Mouse (Mus musculus) neural tube, embryonic 13.5 days (tissue): Measurements from ENCODE around the gene Ano4. TPM values are rescaled to one million over a fixed set of nuclear protein-coding genes. Genes with fewer than 3 reads are reported as not detected.
A peak's percentile ranks its signal among the peaks of the same experiment; 100 is the strongest.
"Not testable (repeated sequence)": the region's sequence is repeated elsewhere in the genome, so short reads cannot be mapped to it uniquely, and the experiment has no call there.

Experiments used
- ATAC-seq: fragments of 200-750 bp; cut with Nextera tagmentation; 2 replicates; pipeline ENCODE4 v1.8.0; 2017; ENCODE audit warnings: low read depth, mild to moderate bottlenecking, moderate TSS enrichment, moderate library complexity
- H3K27ac ChIP-seq: fragments of 300-500 bp; sonication (generic); replicated peaks from 2 replicates; pipeline ENCODE4 v1.5.1; 2015; ENCODE audit warnings: moderate library complexity, mild to moderate bottlenecking, inconsistent platforms
- H3K27me3 ChIP-seq: fragments of 300-500 bp; sonication (generic); 2 replicates; pipeline ENCODE4 v1.6.1; 2015; ENCODE audit warnings: mild to moderate bottlenecking, inconsistent platforms
- H3K36me3 ChIP-seq: fragments of 300-500 bp; sonication (generic); 2 replicates; pipeline ENCODE4 v1.6.1; 2015; ENCODE audit warnings: mild to moderate bottlenecking, inconsistent platforms
- H3K4me1 ChIP-seq: fragments of 300-500 bp; sonication (generic); replicated peaks from 2 replicates; pipeline ENCODE4 v1.6.1; 2015; ENCODE audit warnings: inconsistent platforms
- H3K4me2 ChIP-seq: fragments of 300-500 bp; sonication (generic); 2 replicates; pipeline ENCODE4 v1.6.1; 2015; ENCODE audit warnings: inconsistent platforms, mild to moderate bottlenecking, moderate library complexity
- H3K4me3 ChIP-seq: fragments of 300-500 bp; sonication (generic); 2 replicates; pipeline ENCODE4 v1.5.1; 2015; ENCODE audit warnings: mild to moderate bottlenecking, inconsistent platforms
- H3K9ac ChIP-seq: fragments of 300-500 bp; sonication (generic); 2 replicates; pipeline ENCODE4 v1.6.1; 2015; ENCODE audit warnings: moderate library complexity, mild to moderate bottlenecking, inconsistent platforms
- H3K9me3 ChIP-seq: fragments of 300-500 bp; sonication (generic); 2 replicates; pipeline ENCODE4 v1.6.1; 2016; ENCODE audit warnings: inconsistent platforms
- WGBS: fragments of 180-500 bp; shearing (Covaris S2); methylation state at CpG from one replicate; pipeline ENCODE4 v1.1.7; 2015; 5-methylcytosine and 5-hydroxymethylcytosine counted together
- polyA plus RNA-seq: library from polyadenylated mRNA; unstranded; fragments of >200 nt; fragmentation: Nextera tagmentation; extraction: Ambion mirVana; gene quantifications from 2 replicates; pipeline ENCODE4 v1.2.1, GENCODE M21; 2015

The Ano4 gene
- polyA plus RNA-seq, 1 experiment from 2014 or later, result 8.5 TPM

DNA sequence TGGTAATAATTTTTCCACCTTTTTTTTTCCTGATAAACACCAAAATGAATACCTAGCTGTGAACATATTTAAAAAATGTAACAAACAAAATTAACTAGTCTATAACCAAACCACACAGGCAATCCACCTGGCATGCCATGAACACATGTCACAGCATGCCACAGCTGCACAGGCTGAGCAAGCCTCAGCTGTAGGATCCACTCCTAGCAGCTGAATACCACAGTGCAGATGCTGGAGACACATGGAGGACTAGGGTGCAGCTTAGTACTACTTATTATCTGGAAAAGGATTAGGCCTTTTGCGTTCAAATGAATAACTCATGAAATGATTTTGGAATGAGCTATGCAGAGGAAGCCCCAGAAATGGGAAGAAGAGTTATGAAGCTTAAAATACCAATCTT lies 233.6 kb downstream of the Ano4 start:
- no peak overlapping the region for H3K9ac ChIP-seq
- peak; percentile 82 for ATAC-seq
- H3K27ac ChIP-seq, result no peak overlapping the region
- no peak overlapping the region for H3K4me3 ChIP-seq
- WGBS, result 84% methylated on average over 1 of the region's 1 CpGs
- H3K27me3 ChIP-seq, result no peaks in the 10 kb centered on the region
- peaks cover 3% of the 10 kb centered on the region; the same call in 1 of the 2 replicates for H3K4me1 ChIP-seq
- no peak overlapping the region for H3K4me2 ChIP-seq
- no peaks in the 10 kb centered on the region for H3K36me3 ChIP-seq
- no peaks in the 10 kb centered on the region for H3K9me3 ChIP-seq

DNA sequence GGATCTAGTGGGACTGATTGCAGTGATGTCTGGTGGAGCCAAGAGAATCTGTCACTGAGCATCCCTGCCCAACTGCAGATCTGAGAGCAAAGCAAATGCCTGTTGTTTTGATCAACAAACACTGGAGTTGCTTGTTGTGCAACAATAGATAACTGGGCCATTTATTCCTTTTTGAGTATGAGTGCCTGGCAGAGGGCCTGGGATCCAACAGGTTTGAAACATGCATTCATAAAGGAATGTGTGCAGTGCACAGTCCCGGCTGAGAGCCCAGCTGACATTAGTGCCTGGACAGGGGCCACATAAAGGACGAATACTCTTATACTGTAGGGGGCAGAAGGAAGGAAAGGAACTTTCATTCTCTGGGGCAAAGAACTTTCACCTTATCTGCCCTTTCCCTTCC lies 241.0 kb downstream of the Ano4 start:
- Histone ChIP-seq H3K36me3 (no peaks in the 10 kb centered on the region), H3K27ac (no peak overlapping the region), H3K27me3 (no peaks in the 10 kb centered on the region), H3K4me2 (no peak overlapping the region), H3K9ac (no peak overlapping the region), H3K9me3 (no peaks in the 10 kb centered on the region), H3K4me3 (no peak overlapping the region), H3K4me1 (peaks cover 6% of the 10 kb centered on the region)
- ATAC-seq, result no peak
- WGBS, result 74% methylated on average over 2 of the region's 2 CpGs

DNA sequence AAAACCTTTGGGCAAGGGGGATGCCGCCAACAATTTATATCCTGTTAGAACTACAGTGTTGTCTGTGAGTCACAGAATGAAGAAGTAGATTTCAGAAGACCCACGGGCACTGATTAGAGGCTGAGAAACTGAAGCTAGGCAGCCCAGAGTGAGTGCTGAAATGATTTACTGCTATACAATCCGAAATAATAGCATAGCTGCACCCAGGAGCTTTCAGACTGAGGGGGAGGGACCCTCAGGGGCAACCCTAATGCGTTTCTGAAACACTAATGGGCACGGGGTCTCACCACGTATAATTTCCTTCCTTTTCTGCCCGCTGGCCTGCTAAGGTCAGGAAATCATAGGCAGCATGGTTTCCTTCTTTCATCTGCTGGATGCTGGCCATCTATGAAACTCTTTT lies 242.5 kb downstream of the Ano4 start:
- H3K4me1 ChIP-seq, result peaks cover 6% of the 10 kb centered on the region
- H3K9me3 ChIP-seq, result no peaks in the 10 kb centered on the region
- ATAC-seq, result peak; percentile 59; the same call in 1 of the 2 replicates
- H3K4me2 ChIP-seq, result no peak overlapping the region
- H3K36me3 ChIP-seq, result no peaks in the 10 kb centered on the region
- no peak overlapping the region for H3K4me3 ChIP-seq
- no peak overlapping the region for H3K9ac ChIP-seq
- H3K27me3 ChIP-seq, result no peaks in the 10 kb centered on the region
- 0 out of 2 replicates have a peak overlapping the region, but pooled peaks have one; percentile 38 for H3K27ac ChIP-seq
- 35% methylated on average over 7 of the region's 7 CpGs for WGBS

DNA sequence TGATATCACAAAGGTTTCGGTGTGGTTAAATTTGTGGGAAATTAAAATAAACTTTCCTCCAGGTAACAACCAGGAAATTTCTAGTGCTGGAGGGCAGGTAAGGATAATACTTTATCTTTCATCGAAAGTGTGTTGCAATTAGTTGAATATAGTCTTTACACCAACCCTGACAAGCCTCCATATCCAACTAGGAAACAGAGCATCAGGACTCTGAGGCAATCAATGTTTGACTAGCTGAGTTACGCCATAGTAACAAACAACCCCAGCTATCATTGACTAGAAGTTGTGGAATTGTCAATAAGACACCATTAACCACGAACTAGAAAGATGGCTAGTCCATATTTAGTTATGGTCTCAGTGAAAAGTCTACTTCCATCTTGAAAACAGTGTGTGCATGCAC lies 246.4 kb downstream of the Ano4 start:
- no peaks in the 10 kb centered on the region for H3K27me3 ChIP-seq
- H3K4me2 ChIP-seq, result no peak overlapping the region
- H3K27ac ChIP-seq, result no peak overlapping the region
- H3K36me3 ChIP-seq, result no peaks in the 10 kb centered on the region
- H3K4me3 ChIP-seq, result no peak overlapping the region
- WGBS, result 76% methylated on average over 4 of the region's 4 CpGs
- H3K4me1 ChIP-seq, result peaks cover 6% of the 10 kb centered on the region
- ATAC-seq, result no peak
- H3K9me3 ChIP-seq, result no peaks in the 10 kb centered on the region
- H3K9ac ChIP-seq, result no peak overlapping the region

DNA sequence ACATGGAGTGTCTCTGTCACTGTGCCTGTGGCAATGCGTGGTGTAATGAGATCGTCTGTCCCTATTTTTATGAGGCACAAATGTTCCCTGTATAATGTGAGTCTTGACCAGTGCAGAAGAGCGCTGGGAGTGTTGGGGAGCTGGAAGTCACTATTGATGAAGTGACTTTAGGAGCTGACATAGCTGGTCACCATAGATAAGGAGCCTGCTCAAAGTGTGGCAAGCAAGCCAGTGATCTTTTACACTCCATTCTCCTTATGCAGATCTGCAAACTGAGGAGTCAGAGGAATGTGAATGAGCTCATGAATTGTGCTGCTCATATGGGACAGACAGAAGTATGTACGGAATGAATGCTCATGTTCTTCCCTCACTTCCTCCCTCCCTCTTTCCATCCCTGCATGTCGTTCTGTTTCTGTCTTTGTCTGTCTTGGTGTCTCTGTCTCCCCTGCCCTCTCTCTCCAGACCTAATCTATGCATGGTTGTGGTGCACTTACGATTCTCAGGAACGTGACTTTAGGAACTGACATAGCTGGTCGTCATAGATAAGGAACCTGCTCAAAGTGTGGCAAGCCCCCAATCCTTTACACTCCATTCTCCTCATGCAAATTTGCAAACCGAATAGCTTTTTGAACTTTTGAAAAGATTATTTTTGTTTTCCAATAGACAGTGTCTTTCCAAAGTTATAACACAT lies 252.1 kb downstream of the Ano4 start:
- Histone ChIP-seq H3K4me2 (no peak overlapping the region), H3K9me3 (no peaks in the 10 kb centered on the region), H3K4me1 (no peaks in the 10 kb centered on the region), H3K27ac (no peak overlapping the region), H3K27me3 (no peaks in the 10 kb centered on the region), H3K36me3 (no peaks in the 10 kb centered on the region), H3K9ac (no peak overlapping the region), H3K4me3 (no peak overlapping the region)
- WGBS, result 79% methylated on average over 9 of the region's 9 CpGs
- no peak for ATAC-seq

DNA sequence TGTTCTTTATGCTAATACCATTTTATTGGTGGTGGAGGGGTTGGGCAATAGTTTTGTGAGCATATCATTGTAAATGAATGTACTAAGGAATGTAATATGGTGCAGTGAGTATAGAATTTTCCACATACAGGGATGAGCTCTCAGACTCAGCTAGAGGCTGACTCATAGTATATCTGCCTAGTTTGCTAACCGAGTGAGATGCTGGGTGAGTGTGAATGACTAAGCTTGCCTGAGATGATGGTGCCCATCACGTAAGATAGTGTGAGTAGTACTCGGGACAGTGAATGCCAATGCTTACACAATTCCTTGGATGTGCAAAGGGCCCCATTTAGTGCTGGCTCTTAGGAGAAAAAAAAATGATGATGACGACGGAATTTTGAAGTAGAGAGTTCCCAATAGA lies 267.1 kb downstream of the Ano4 start:
- no peak overlapping the region for H3K4me3 ChIP-seq
- no peak overlapping the region for H3K4me2 ChIP-seq
- 88% methylated on average over 5 of the region's 5 CpGs for WGBS
- H3K27ac ChIP-seq, result no peak overlapping the region
- H3K4me1 ChIP-seq, result no peaks in the 10 kb centered on the region
- H3K36me3 ChIP-seq, result no peaks in the 10 kb centered on the region
- H3K9ac ChIP-seq, result no peak overlapping the region
- H3K9me3 ChIP-seq, result no peaks in the 10 kb centered on the region
- ATAC-seq, result no peak
- no peaks in the 10 kb centered on the region for H3K27me3 ChIP-seq

DNA sequence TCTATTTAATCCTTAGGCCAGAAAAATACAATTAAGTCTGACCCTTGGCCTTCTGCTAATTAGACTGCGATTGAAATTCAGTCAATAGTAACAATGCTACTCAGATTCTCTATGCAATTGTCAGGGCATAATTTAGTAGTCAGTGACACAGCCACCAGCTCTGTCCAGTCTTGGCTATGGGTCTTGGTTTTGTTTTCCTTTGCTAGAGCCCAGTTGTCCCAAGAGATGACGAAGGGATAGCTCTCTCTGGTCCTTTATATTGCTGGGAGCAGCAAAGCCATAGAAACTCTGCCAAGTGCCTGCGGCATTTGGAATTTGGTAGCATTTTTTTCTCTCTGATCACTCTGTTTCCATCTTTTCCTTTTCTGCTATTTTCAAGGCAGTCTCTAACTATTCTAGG lies 288.7 kb downstream of the Ano4 start:
- Histone ChIP-seq H3K27me3 (no peaks in the 10 kb centered on the region), H3K36me3 (no peaks in the 10 kb centered on the region), H3K4me2 (no peak overlapping the region), H3K4me1 (no peaks in the 10 kb centered on the region), H3K9me3 (no peaks in the 10 kb centered on the region), H3K4me3 (no peak overlapping the region), H3K27ac (no peak overlapping the region), H3K9ac (no peak overlapping the region)
- WGBS, result 64% methylated on average over 3 of the region's 3 CpGs
- ATAC-seq, result no peak

DNA sequence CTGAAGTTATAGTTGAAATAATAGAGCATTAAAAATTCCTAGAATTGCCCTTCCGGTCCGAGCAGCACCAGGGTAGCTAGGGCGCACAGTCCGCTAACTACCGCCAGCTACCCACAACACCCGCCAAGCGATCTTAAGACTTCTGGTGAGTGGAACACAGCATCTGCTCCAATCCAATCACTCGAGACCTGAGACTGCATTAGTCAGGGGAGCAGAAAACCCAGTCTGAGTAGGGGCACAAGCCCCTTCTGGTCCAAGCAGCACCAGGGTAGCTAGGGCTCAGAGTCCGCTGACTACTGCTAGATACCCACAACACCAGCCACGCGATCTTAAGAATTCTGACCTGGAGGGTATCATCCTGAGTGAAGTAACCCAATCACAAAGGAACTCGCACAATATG lies 299.6 kb downstream of the Ano4 start:
- H3K9ac ChIP-seq, H3K4me3 ChIP-seq, ATAC-seq, H3K36me3 ChIP-seq, H3K27ac ChIP-seq, H3K4me2 ChIP-seq, H3K4me1 ChIP-seq, H3K9me3 ChIP-seq, H3K27me3 ChIP-seq: not testable (repeated sequence)
- 93% methylated on average over 12 of the region's 12 CpGs for WGBS

DNA sequence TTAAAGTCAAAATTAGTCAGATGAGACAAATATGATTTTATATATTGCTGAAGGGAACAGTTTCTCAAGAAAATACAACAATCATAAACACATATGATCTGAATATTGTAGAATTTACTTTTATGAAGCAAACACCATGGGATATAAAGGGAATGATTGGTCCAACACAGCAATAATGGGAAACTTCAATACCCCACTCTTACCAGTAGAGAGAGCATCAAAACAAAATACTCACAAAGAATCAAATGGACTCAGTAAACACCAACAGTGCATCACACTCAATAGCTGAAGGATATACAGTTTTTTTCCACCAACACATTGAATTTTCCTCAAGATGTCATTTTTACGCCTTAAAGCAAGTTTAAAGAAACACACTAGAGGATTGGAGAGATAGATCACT lies 300.4 kb downstream of the Ano4 start:
- ATAC-seq, result no peak
- Histone ChIP-seq H3K4me1 (no peaks in the 10 kb centered on the region), H3K27ac (no peak overlapping the region), H3K27me3 (no peaks in the 10 kb centered on the region), H3K4me3 (no peak overlapping the region), H3K9me3 (no peaks in the 10 kb centered on the region), H3K36me3 (no peaks in the 10 kb centered on the region), H3K4me2 (no peak overlapping the region), H3K9ac (no peak overlapping the region)
- 88% methylated on average over 1 of the region's 1 CpGs for WGBS

DNA sequence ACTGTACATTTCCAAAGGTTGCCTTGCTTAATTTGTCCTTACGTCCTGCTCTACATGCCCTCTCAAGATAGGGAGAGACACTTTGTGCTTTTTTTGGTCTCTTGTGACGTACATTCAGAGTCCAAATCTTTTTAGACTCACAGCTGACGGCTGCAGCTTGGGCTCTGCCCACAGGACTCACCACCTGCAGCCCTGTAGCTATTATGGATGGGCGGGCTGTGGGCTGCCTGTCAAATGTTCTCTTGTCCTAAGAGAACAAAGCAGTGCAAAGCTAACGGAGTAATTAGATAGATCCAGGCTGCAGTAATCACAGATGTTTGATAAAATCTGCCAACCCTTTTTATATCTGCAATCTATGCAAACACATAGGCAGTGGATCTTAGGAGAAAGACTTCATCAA lies 325.6 kb downstream of the Ano4 start:
- no peak overlapping the region for H3K4me2 ChIP-seq
- H3K27ac ChIP-seq, result no peak overlapping the region
- no peak overlapping the region for H3K9ac ChIP-seq
- 52% methylated on average over 5 of the region's 5 CpGs for WGBS
- H3K4me1 ChIP-seq, result no peaks in the 10 kb centered on the region
- no peaks in the 10 kb centered on the region for H3K9me3 ChIP-seq
- ATAC-seq, result no peak
- H3K36me3 ChIP-seq, result no peaks in the 10 kb centered on the region
- H3K4me3 ChIP-seq, result no peak overlapping the region
- no peaks in the 10 kb centered on the region for H3K27me3 ChIP-seq

DNA sequence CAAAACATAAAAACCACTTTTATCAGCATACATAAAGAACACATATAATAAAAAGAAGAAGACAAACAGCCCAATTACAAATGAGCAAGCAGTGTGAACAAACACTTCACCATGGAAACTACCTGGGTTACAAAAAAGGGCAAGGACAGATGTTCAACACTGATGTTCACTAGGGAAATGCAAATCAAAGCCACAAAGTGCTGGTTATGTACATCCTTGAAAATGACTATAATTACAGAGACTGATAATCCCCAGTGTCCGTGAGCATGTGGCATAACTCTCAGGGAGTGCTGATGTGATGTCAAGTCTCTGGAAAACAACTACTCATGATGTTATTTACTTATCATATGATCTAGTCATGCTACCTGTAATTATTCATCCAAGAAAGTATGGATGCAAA lies 336.3 kb downstream of the Ano4 start:
- H3K9me3 ChIP-seq, result no peaks in the 10 kb centered on the region
- no peak overlapping the region for H3K9ac ChIP-seq
- WGBS, result 73% methylated on average over 1 of the region's 1 CpGs
- no peaks in the 10 kb centered on the region for H3K4me1 ChIP-seq
- no peaks in the 10 kb centered on the region for H3K36me3 ChIP-seq
- H3K4me3 ChIP-seq, result no peak overlapping the region
- H3K27ac ChIP-seq, result no peak overlapping the region
- no peak for ATAC-seq
- no peak overlapping the region for H3K4me2 ChIP-seq
- H3K27me3 ChIP-seq, result no peaks in the 10 kb centered on the region

DNA sequence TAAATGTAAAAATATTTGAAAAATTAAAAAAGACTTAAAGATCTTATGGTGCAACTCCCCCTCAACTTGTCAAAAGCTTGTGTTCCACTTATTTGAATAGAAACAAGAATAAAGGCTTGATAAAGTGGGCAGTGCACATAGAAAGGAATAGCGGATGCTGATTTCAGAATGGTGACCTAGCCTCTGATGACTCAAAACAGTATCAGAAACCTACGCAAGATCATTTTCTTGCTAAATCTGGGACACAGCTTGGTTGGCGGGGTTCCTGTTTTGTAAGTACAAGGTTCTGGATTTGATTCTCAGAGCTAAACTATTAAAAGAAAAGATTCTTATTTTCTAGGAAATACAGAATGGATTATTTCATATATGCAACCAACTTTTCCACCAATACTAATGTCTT lies 340.0 kb downstream of the Ano4 start:
- H3K4me1 ChIP-seq, result no peaks in the 10 kb centered on the region
- H3K27ac ChIP-seq, result no peak overlapping the region
- 96% methylated on average over 3 of the region's 3 CpGs for WGBS
- H3K36me3 ChIP-seq, result no peaks in the 10 kb centered on the region
- no peak overlapping the region for H3K4me3 ChIP-seq
- ATAC-seq, result no peak
- no peak overlapping the region for H3K9ac ChIP-seq
- H3K27me3 ChIP-seq, result no peaks in the 10 kb centered on the region
- no peaks in the 10 kb centered on the region for H3K9me3 ChIP-seq
- H3K4me2 ChIP-seq, result no peak overlapping the region

DNA sequence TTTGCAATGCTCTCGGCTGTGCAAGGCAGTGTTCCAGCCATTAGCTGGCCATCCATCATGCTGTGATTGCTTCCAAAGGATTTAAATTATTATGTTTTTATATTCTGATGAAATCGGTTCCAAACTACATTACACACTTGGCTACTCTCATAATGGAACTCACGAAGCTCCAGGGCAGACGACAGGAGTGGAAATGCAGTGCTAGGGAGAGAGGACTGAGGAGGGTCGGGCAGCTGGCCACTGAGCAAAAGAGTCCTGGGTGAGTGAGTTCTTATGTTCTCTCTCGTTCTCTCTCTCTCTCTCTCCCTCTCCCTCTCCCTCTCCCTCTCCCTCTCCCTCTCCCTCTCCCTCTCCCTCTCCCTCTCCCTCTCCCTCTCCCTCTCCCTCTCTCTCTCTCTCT lies 357.6 kb downstream of the Ano4 start:
- no peak overlapping the region for H3K9ac ChIP-seq
- 50% methylated on average over 6 of the region's 6 CpGs for WGBS
- no peak for ATAC-seq
- H3K27ac ChIP-seq, result no peak overlapping the region
- H3K27me3 ChIP-seq, result no peaks in the 10 kb centered on the region
- H3K4me2 ChIP-seq, result no peak overlapping the region
- no peaks in the 10 kb centered on the region for H3K4me1 ChIP-seq
- no peak overlapping the region for H3K4me3 ChIP-seq
- no peaks in the 10 kb centered on the region for H3K36me3 ChIP-seq
- no peaks in the 10 kb centered on the region for H3K9me3 ChIP-seq
